Mouse (Mus musculus): ENCODE data around the gene Gm10130. TPM values are rescaled to one million over a fixed set of nuclear protein-coding genes. Genes with fewer than 3 reads are reported as not detected.

Gm10130 gene
- total RNA-seq (2023) = not detected

DNA sequence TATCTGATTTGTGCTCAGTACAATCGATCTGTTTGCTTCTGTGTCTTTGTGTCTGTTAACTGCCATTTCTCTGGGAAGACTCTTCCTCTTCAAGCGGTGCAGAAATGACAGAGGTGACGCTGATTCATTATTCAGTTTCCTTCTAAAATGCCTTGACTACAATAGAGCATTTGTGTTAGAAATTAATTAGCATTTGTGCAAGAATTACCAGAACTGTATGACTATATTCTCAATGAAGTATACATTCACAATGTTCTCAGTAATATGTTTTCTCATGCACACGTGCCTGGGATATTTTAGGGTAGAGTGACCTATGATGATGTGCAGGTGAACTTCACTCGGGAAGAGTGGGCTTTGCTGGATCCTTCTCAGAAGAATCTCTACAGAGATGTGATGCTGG, at the start of gene Gm10130:
TSS of gene Gm10130 (plus strand) at position 301 of the 400 bp plus-strand sequence.

DNA sequence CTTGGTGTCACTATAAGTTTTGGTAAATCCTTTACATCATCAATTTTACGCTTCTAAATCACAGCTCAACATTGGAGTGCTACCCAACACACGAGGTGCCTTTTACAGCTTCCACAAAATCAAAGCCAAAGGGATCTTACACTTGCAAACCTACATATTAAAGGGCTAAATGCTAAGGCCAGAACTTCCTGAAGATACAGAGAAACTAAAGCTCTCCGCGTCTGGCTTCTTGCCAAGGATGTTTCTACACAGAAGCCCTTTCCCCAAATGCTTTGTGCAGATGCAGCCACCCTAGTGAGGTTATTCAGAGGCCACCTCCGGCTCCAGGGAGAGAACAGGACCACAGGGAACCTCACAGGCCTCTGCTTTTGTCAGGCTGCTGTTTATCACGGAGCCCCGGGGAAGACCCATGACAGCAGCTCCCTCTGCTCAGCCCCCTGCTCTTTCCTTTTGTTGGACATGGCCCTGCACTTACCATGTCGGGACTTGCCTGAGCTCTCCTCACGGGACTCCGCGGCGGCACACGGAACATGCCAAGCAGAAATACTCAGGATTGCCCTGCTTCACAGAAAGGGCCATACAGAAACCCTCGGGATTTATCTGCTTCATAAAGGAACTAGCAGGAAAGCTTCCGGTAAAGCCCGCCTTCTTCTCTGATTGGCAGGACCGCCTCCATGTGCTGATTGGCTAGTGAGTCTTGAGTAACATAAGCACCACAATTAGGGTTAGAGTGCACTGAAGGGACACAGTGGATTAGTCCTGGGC, 38.8 kb downstream of the Gm10130 start, which contains the start of gene 3300002I08Rik:
TSS of gene 3300002I08Rik (minus strand) at position 653 of the 765 bp plus-strand sequence.

Other genes starting within 250 kb of the Gm10130 start
- 1 to 10 TPM; 6.5 to 6.9 TPM for gene Zfp120, start 187.0 kb upstream of the Gm10130 start, total RNA-seq (2023)
- not detected for gene Gm10770, start 144.0 kb upstream of the Gm10130 start, total RNA-seq (2023)
- not detected for gene Gm14139, start 141.9 kb upstream of the Gm10130 start, total RNA-seq (2023)
- under 1 TPM; 0.64 to 0.77 TPM for gene Zfp937, start 105.6 kb upstream of the Gm10130 start, total RNA-seq (2023)
- 1 to 10 TPM; 2.4 to 4.5 TPM for gene Gm21994, start 68.1 kb upstream of the Gm10130 start, total RNA-seq (2023)
- not detected for gene Gm14124, start 66.2 kb upstream of the Gm10130 start, total RNA-seq (2023)
- 1 to 10 TPM in 1 of 2 experiments, under 1 TPM in 1; 0.56 to 2.2 TPM for gene 3300002I08Rik, start 39.1 kb downstream of the Gm10130 start, total RNA-seq (2023)
- gene Zfp442, start 127.8 kb downstream of the Gm10130 start, total RNA-seq (2023) = under 1 TPM; 0.36 to 0.73 TPM
- under 1 TPM; 0.13 to 0.18 TPM for gene Zfp345, start 161.4 kb downstream of the Gm10130 start, total RNA-seq (2023)
- gene Cst7, start 246.7 kb downstream of the Gm10130 start, total RNA-seq (2023) = 10 to 100 TPM; 14.7 to 20.4 TPM